Mouse (Mus musculus) liver, embryonic 11.5 days (tissue): ENCODE data around the gene Olfr237-ps1. TPM values are rescaled to one million over a fixed set of nuclear protein-coding genes. Genes with fewer than 3 reads are reported as not detected.
"Not testable (repeated sequence)": the region's sequence is repeated elsewhere in the genome, so short reads cannot be mapped to it uniquely, and the experiment has no call there.

Experiments used
- ATAC-seq: fragments of 200-750 bp; cut with Nextera tagmentation; replicated peaks from 2 replicates; pipeline ENCODE4 v1.8.0; 2017; ENCODE audit warnings: moderate number of reproducible peaks, mild to moderate bottlenecking, moderate TSS enrichment, moderate library complexity; ENCODE audit not compliant: low FRiP score
- DNase-seq: peaks from one replicate; pipeline ENCODE4 v3.0.0-alpha.2; 2017; ENCODE audit warnings: low spot score
- H3K27ac ChIP-seq: fragments of 300-500 bp; sonication (generic); 2 replicates; pipeline ENCODE4 v1.5.1; 2014; ENCODE audit warnings: mild to moderate bottlenecking, low read depth, low read length, control low read depth
- H3K27me3 ChIP-seq: fragments of 300-500 bp; sonication (generic); replicated peaks from 2 replicates; pipeline ENCODE4 v1.6.1; 2014; ENCODE audit warnings: low read length, mixed read lengths; ENCODE audit not compliant: control insufficient read depth, insufficient read depth
- H3K36me3 ChIP-seq: fragments of 300-500 bp; sonication (generic); 2 replicates; pipeline ENCODE4 v1.6.1; 2014; ENCODE audit warnings: mild to moderate bottlenecking, low read length, moderate library complexity, mixed read lengths; ENCODE audit not compliant: control insufficient read depth, insufficient read depth
- H3K4me1 ChIP-seq: fragments of 300-500 bp; sonication (generic); replicated peaks from 2 replicates; pipeline ENCODE4 v1.6.1; 2014; ENCODE audit warnings: low read length, mixed read lengths; ENCODE audit not compliant: control insufficient read depth, insufficient read depth
- H3K4me2 ChIP-seq: fragments of 300-500 bp; sonication (generic); 2 replicates; pipeline ENCODE4 v1.6.1; 2014; ENCODE audit warnings: mild to moderate bottlenecking, control low read depth, moderate library complexity
- H3K4me3 ChIP-seq: fragments of 300-500 bp; sonication (generic); 2 replicates; pipeline ENCODE4 v1.5.1; 2014; ENCODE audit warnings: low read depth, low read length, control low read depth
- H3K9ac ChIP-seq: fragments of 300-500 bp; sonication (generic); 2 replicates; pipeline ENCODE4 v1.6.1; 2014; ENCODE audit warnings: low read depth, low read length, control low read depth
- H3K9me3 ChIP-seq: fragments of 300-500 bp; sonication (generic); 2 replicates; pipeline ENCODE4 v1.6.1; 2016; ENCODE audit warnings: low read length, inconsistent platforms, mixed read lengths; ENCODE audit not compliant: control insufficient read depth
- WGBS: fragments of 180-500 bp; shearing (Covaris S2); extraction: QIAGEN DNeasy Blood & Tissue Kit; methylation state at CpG from one replicate; pipeline ENCODE4 v1.1.7; 2014; 5-methylcytosine and 5-hydroxymethylcytosine counted together
- polyA plus RNA-seq: library from polyadenylated mRNA; unstranded; fragments of >200 nt; fragmentation: Nextera tagmentation; extraction: Ambion mirVana; gene quantifications from 2 replicates; pipeline ENCODE4 v1.2.1, GENCODE M21; 2014

Gene Olfr237-ps1
- not detected in 2 replicates for polyA plus RNA-seq

GRCm38 (mm10) chr6:43146267-43146666, at the start of gene Olfr237-ps1:
Gene Olfr237-ps1 (plus strand): TSS chr6:43146567.
- H3K27ac ChIP-seq, H3K36me3 ChIP-seq, H3K4me1 ChIP-seq, H3K27me3 ChIP-seq, DNase-seq, H3K4me3 ChIP-seq, H3K9ac ChIP-seq, H3K9me3 ChIP-seq, ATAC-seq, H3K4me2 ChIP-seq: not testable (repeated sequence)
- WGBS = 83% methylated on average over 2 of the region's 2 CpGs

- not testable (repeated sequence) for ATAC-seq, H3K36me3 ChIP-seq, DNase-seq, H3K4me3 ChIP-seq, H3K4me2 ChIP-seq, H3K9ac ChIP-seq, H3K27me3 ChIP-seq, H3K27ac ChIP-seq, H3K4me1 ChIP-seq, H3K9me3 ChIP-seq
- WGBS = 69% methylated on average over 1 of the region's 1 CpGs
Measured at GRCm38 (mm10) chr6:43106069-43106468, 40.3 kb upstream of the Olfr237-ps1 start, which contains the start of gene Olfr441. Gene Olfr441 (plus strand): TSS chr6:43106369.

DNA sequence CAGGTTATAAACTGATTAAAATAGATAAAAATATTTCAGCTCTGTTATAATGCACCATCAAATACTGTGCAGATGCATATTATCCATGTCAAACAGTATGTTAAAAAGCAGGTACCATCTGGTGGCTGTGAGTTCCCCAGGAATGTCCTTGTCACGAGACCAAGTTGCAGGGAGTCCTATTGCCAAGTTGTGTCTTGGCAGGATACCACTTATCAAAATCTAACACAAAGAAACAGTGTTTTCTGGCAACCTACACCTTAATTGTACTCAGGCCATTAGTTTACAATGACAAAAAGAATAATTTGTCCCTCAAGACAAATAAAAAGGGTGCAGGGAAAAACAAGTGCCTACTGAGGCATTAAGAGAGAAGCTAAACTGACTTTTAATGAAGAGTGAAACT, 13.1 kb downstream of the Olfr237-ps1 start:
- 58% methylated on average over 1 of the region's 1 CpGs for WGBS
- Histone ChIP-seq H3K27me3 (no peaks in the 10 kb centered on the region), H3K27ac (no peak overlapping the region), H3K4me1 (no peaks in the 10 kb centered on the region), H3K9ac (no peak overlapping the region), H3K4me2 (no peak overlapping the region), H3K36me3 (no peaks in the 10 kb centered on the region), H3K4me3 (no peak overlapping the region), H3K9me3 (no peaks in the 10 kb centered on the region)
- DNase-seq (no peak), ATAC-seq (no peak)

- Histone ChIP-seq H3K4me3 (no peak within 1 kb of the TSS), H3K9me3 (no peaks in the 10 kb centered on the region), H3K9ac (no peak within 1 kb of the TSS), H3K36me3 (no peaks in the 10 kb centered on the region), H3K4me2 (no peak within 1 kb of the TSS), H3K27me3 (no peaks in the 10 kb centered on the region), H3K4me1 (no peaks in the 10 kb centered on the region), H3K27ac (no peak within 1 kb of the TSS)
- WGBS = 59% methylated on average over 3 of the region's 3 CpGs
- no peak for ATAC-seq
- DNase-seq = no peak
Measured at GRCm38 (mm10) chr6:43162982-43163381, 16.6 kb downstream of the Olfr237-ps1 start, which contains the start of gene Olfr437. Gene Olfr437 (plus strand): TSS chr6:43163282.

- Histone ChIP-seq H3K27ac (no peak overlapping the region), H3K9ac (no peak overlapping the region), H3K4me3 (no peak overlapping the region), H3K4me2 (no peak overlapping the region), H3K9me3 (no peaks in the 10 kb centered on the region), H3K36me3 (no peaks in the 10 kb centered on the region), H3K4me1 (no peaks in the 10 kb centered on the region), H3K27me3 (no peaks in the 10 kb centered on the region)
- 89% methylated on average over 4 of the region's 4 CpGs for WGBS
- DNase-seq (no peak), ATAC-seq (no peak)
Measured at GRCm38 (mm10) chr6:43167246-43167645, 20.9 kb downstream of the Olfr237-ps1 start.

DNA sequence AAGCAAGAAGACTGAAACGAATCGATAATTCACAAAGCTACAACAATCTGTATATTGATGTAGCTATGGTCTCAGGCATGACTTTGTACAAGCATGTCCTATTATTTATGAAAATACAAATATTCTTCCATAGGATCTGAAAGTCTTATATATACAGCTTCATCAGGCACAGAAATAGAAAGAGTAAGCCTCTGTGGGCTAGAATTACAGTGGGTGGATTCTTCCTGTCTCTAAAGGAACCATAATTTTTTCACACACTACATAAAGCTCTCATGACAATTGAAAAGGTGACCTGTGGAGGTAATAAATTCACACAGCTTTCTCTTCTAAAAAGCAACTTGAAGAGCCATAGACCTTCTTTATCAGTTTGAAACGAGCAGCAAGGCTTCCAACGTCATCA, 25.5 kb downstream of the Olfr237-ps1 start, which contains the start of gene Olfr13:
Gene Olfr13, plus strand, starts transcription at position 301 of the 400 bp plus-strand sequence.
- DNase-seq (no peak), ATAC-seq (no peak)
- Histone ChIP-seq H3K9me3 (no peaks in the 10 kb centered on the region), H3K36me3 (no peaks in the 10 kb centered on the region), H3K4me2 (no peak within 1 kb of the TSS), H3K4me1 (no peaks in the 10 kb centered on the region), H3K4me3 (no peak within 1 kb of the TSS), H3K9ac (no peak within 1 kb of the TSS), H3K27ac (no peak within 1 kb of the TSS), H3K27me3 (no peaks in the 10 kb centered on the region)
- 66% methylated on average over 4 of the region's 4 CpGs for WGBS

DNA sequence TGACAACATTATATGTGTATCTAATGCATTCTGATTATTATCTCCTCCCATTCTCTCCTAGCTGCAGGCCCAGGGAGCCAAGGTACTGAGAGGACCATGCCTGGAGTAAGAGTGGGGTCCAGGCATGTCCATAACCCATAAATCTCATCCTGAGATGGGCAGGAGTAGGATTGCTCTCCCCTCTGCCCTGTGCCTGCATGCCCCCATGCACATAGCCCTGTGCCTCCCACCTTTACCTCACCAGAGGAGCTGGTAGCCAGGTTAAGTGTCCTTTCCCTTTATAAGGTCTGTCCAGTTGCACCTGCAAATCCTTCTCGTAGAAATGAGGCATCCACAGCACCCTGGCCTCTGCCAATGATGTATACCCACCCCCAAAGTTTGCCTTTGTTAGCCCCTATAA, 31.8 kb downstream of the Olfr237-ps1 start:
- H3K4me2 ChIP-seq = no peak overlapping the region
- no peak overlapping the region for H3K27ac ChIP-seq
- no peaks in the 10 kb centered on the region for H3K27me3 ChIP-seq
- H3K9me3 ChIP-seq = no peaks in the 10 kb centered on the region
- H3K4me3 ChIP-seq = no peak overlapping the region
- ATAC-seq (no peak), DNase-seq (no peak)
- WGBS = 62% methylated on average over 1 of the region's 1 CpGs
- H3K4me1 ChIP-seq = no peaks in the 10 kb centered on the region
- H3K36me3 ChIP-seq = no peaks in the 10 kb centered on the region
- no peak overlapping the region for H3K9ac ChIP-seq

DNA sequence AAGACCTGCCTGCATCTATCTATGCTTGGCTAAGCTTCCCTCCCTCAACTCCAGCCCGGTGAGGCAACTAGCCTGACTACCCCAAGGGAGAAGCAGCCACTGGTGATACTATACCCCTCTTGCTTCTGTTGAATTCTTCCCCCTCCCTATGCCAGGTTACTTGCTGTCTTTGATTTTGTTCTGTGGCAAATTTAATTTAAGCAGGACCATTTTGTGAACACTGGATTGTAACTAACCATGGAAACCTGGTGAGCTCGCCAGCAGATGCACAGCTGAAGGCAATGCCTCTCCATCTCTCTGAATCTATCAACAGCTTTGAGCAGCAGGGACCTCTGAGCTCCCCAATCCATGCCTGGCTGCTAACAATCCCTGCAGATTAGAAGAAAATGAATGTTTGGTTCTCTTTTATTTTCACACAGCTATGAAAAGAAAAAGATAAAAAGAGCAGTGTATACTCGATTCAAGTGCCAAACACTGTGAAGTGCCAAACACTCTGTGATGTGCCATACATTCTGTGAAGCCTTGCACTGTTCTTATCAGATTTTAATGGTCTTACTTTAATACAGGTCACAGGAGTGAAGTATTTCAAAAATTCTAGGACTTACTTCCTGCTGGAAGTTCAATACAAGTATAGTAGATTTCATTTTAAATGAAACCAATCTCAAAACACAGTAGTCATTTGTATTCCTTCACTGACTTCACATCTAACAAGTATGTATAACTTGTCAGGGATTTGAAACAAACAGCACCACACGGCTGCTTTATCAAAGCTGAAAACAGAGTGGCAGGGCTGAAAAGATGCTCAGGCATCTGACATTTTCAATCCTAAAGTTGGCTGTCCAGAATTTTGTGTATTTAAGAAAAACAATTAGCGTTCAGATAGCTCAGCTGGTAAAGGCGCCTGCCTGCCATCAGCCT, 32.5 kb downstream of the Olfr237-ps1 start:
- Histone ChIP-seq H3K4me2 (no peak overlapping the region), H3K27me3 (no peaks in the 10 kb centered on the region), H3K27ac (no peak overlapping the region), H3K9ac (no peak overlapping the region), H3K9me3 (no peaks in the 10 kb centered on the region), H3K36me3 (no peaks in the 10 kb centered on the region), H3K4me1 (no peaks in the 10 kb centered on the region), H3K4me3 (no peak overlapping the region)
- ATAC-seq = no peak
- no peak for DNase-seq
- WGBS = 59% methylated on average over 6 of the region's 6 CpGs

DNA sequence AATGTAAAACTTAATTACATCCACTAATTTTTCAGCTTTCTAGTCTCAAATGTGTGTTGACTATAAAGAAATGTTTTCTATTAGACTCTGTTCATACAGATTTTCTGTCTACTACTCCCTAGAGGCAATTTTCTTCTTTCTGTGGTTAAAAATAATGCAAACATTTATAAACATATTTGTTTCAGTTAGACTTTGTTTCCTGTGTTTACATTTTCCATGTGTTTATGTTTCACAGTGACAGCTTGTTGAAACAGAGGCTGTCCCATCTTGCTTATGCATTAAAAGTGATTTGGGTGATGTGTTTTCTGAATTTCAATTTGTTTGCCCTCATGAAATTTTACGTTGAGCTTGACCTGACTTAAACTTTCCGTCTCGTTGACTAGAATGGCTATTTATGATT, 44.6 kb downstream of the Olfr237-ps1 start:
- Histone ChIP-seq H3K4me1 (no peaks in the 10 kb centered on the region), H3K9me3 (no peaks in the 10 kb centered on the region), H3K27ac (no peak overlapping the region), H3K27me3 (no peaks in the 10 kb centered on the region), H3K9ac (no peak overlapping the region), H3K36me3 (no peaks in the 10 kb centered on the region), H3K4me2 (no peak overlapping the region), H3K4me3 (no peak overlapping the region)
- WGBS = 71% methylated on average over 3 of the region's 3 CpGs
- ATAC-seq = no peak
- DNase-seq = no peak
